Mouse (Mus musculus) cerebral cortex, adult 2 months (tissue): ENCODE results near the gene Endou.

Source experiments
- WGBS: fragments of 180-500 bp; shearing (Covaris S2); methylation state at CpG from one replicate; pipeline ENCODE4 v1.1.7; 2018; 5-methylcytosine and 5-hydroxymethylcytosine counted together

Endou gene

GRCm38 (mm10) chr15:97731111-97731510 lies at the start of gene Endou:
TSS of gene Endou (minus strand) at chr15:97731339.
- 92% methylated on average over 8 of the region's 8 CpGs for WGBS

GRCm38 (mm10) chr15:97780611-97781031 lies 49.5 kb upstream of the Endou start:
- WGBS: 56% methylated on average over 12 of the region's 12 CpGs

- 95% methylated on average over 1 of the region's 1 CpGs for whole genome bisulfite sequencing
These were observed 48.4 kb upstream of the Endou start for GRCm38 (mm10) chr15:97779576-97779975.

GRCm38 (mm10) chr15:97778311-97779098 lies 47.4 kb upstream of the Endou start, which contains the start of gene Slc48a1:
TSS of gene Slc48a1 (plus strand) at chr15:97778520.
- 83% methylated on average over 8 of the region's 8 CpGs for WGBS

- 90% methylated on average over 6 of the region's 6 CpGs for WGBS
These were observed 45.8 kb upstream of the Endou start for GRCm38 (mm10) chr15:97776919-97777318.

GRCm38 (mm10) chr15:97776514-97776913 lies 45.4 kb upstream of the Endou start:
- 19% methylated on average over 8 of the region's 8 CpGs for WGBS

- WGBS: 68% methylated on average over 5 of the region's 5 CpGs
These were observed 42.8 kb upstream of the Endou start for GRCm38 (mm10) chr15:97773961-97774370.

GRCm38 (mm10) chr15:97773108-97773507 lies 42.0 kb upstream of the Endou start:
- 44% methylated on average over 5 of the region's 5 CpGs for WGBS

GRCm38 (mm10) chr15:97770280-97770679 lies 39.1 kb upstream of the Endou start:
- WGBS: 87% methylated on average over 8 of the region's 8 CpGs

GRCm38 (mm10) chr15:97768192-97768591 lies 37.1 kb upstream of the Endou start:
- WGBS: 5% methylated on average over 18 of the region's 18 CpGs

- 1% methylated on average over 43 of the region's 44 CpGs for WGBS
These were observed 36.4 kb upstream of the Endou start, which contains the start of gene Rapgef3 for GRCm38 (mm10) chr15:97767280-97768186. TSS of gene Rapgef3 (minus strand) at chr15:97767972.

GRCm38 (mm10) chr15:97766594-97767279 lies 35.6 kb upstream of the Endou start:
- 9% methylated on average over 23 of the region's 23 CpGs for WGBS

GRCm38 (mm10) chr15:97766194-97766593 lies 35.1 kb upstream of the Endou start:
- WGBS: 17% methylated on average over 8 of the region's 8 CpGs

- WGBS: 58% methylated on average over 13 of the region's 13 CpGs
These were observed 34.1 kb upstream of the Endou start for GRCm38 (mm10) chr15:97765090-97765794.

- WGBS: 86% methylated on average over 2 of the region's 2 CpGs
These were observed 33.4 kb upstream of the Endou start for GRCm38 (mm10) chr15:97764532-97764931.

- 58% methylated on average over 9 of the region's 9 CpGs for WGBS
These were observed 32.3 kb upstream of the Endou start for GRCm38 (mm10) chr15:97763256-97764049.

GRCm38 (mm10) chr15:97762733-97763132 lies 31.6 kb upstream of the Endou start:
- 69% methylated on average over 9 of the region's 9 CpGs for WGBS

- 71% methylated on average over 13 of the region's 13 CpGs for WGBS
These were observed 30.3 kb upstream of the Endou start for GRCm38 (mm10) chr15:97761438-97761837.

GRCm38 (mm10) chr15:97760952-97761351 lies 29.8 kb upstream of the Endou start:
- 47% methylated on average over 5 of the region's 5 CpGs for WGBS

GRCm38 (mm10) chr15:97760006-97760405 lies 28.9 kb upstream of the Endou start:
- WGBS: 49% methylated on average over 9 of the region's 9 CpGs
